Mouse (Mus musculus): ENCODE results near the gene Klk9. TPM values are rescaled to one million over a fixed set of nuclear protein-coding genes. Genes with fewer than 3 reads are reported as not detected.

The Klk9 gene
- polyA plus RNA-seq, 1 experiment from 2014 or later: not detected

DNA sequence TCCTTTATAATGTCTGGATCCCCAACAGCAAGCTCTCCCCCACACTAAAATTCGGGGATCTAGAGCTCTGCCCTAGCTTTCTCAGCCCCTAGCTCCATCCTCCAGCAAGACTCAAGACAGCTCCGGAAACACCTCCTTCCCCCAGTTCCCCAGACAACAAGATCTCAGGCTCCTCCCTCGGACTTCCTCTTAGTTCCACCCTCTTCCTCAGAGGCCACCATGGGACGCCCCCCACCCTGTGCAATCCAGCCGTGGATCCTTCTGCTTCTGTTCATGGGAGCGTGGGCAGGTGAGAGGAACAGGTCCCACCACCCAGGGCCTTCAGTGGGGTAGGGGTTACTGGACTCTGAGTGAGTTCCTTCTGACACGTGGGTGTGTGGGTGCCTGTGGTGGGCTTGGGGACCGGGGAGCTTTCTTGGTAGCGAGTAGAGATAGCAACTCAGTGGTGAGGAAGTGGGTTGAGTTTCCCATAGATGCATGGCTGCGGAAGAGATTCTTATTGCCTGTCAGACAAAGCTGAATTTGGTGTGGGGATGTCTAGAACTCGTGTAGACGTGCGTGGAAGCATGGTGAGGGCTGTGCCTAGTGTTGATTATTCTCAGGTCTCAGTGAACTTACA is 6.3 kb downstream of the Klk9 start:
- Histone ChIP-seq H3K9ac (ENCODE audit: low read depth, low read length) (no peak overlapping the region), H3K27me3 (replicated peaks; ENCODE audit: control insufficient read depth, insufficient read depth, low read length) (peaks cover 3% of the 10 kb centered on the region), H3K27ac (ENCODE audit: low read depth, low read length) (no peak overlapping the region), H3K4me2 (replicated peaks; ENCODE audit: low read depth) (peak overlapping the region; percentile 81), H3K4me1 (replicated peaks; ENCODE audit: control insufficient read depth, insufficient read depth, low read length) (no peaks in the 10 kb centered on the region), H3K9me3 (ENCODE audit: control insufficient read depth) (no peaks in the 10 kb centered on the region), H3K4me3 (ENCODE audit: low read depth, low read length) (peak overlapping the region; percentile 45), H3K36me3 (ENCODE audit: control insufficient read depth, insufficient read depth) (no peaks in the 10 kb centered on the region)
- TF ChIP-seq CTCF (IDR thresholded peaks at IDR 0.05; ENCODE audit: low read depth): no peak
- no peak for ATAC-seq
- WGBS: 40% methylated on average over 13 of the region's 13 CpGs

DNA sequence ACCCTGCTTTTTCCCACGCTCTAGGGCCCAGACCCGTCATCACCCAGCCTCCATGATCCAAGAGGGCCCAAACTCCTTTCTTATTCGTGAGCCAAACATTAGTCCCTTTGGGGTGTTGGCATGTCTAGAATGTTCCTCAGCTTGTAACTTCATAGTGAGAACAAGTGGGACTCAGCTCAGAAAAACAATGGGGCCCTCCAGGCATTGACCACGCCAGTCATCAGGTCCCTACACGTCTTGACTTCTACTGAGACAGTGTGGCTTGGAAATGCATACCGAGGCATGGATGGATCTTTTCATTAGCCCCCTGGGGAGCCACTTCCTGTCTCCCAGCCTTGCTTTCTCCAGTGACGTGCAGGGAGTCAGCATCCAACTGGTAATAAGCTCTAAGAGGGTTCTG is 8.2 kb downstream of the Klk9 start:
- Histone ChIP-seq H3K27me3 (replicated peaks; ENCODE audit: control insufficient read depth, insufficient read depth, low read length) (peaks cover 3% of the 10 kb centered on the region), H3K9me3 (ENCODE audit: control insufficient read depth) (no peaks in the 10 kb centered on the region), H3K4me1 (replicated peaks; ENCODE audit: control insufficient read depth, insufficient read depth, low read length) (no peaks in the 10 kb centered on the region), H3K9ac (ENCODE audit: low read depth, low read length) (no peak overlapping the region), H3K4me3 (ENCODE audit: low read depth, low read length) (no peak overlapping the region), H3K36me3 (ENCODE audit: control insufficient read depth, insufficient read depth) (no peaks in the 10 kb centered on the region), H3K4me2 (replicated peaks; ENCODE audit: low read depth) (no peak overlapping the region), H3K27ac (ENCODE audit: low read depth, low read length) (no peak overlapping the region)
- no peak for TF ChIP-seq CTCF (IDR thresholded peaks at IDR 0.05; ENCODE audit: low read depth)
- no peak for ATAC-seq
- 80% methylated on average over 7 of the region's 7 CpGs for WGBS

DNA sequence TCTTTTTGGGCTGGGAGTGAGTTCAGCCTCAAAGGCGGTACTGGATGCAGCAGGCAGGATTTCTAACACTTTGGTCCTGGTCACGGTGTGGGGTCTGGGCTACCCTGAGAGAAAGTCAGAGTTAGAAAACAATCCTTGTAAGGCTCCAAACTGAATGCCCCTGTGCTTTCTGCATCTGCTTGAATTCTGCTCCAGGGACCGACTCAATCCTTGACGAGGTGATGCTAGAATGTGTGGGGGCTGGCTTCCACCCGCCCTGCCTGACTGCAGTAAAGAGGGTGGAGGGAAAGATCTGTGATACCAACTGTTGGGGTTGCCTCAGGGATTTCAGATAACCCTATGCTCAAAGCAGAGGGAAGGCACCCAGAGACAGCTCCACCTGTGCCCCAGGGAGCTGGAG is 19.3 kb downstream of the Klk9 start, which contains the start of gene Klk7:
Gene Klk7, plus strand, starts transcription at position 301 of the 400 bp plus-strand sequence.
- H3K4me1 ChIP-seq (replicated peaks; ENCODE audit: control insufficient read depth, insufficient read depth, low read length): no peaks in the 10 kb centered on the region
- no peak within 1 kb of the TSS for H3K27ac ChIP-seq (ENCODE audit: low read depth, low read length)
- no peak for TF ChIP-seq CTCF (IDR thresholded peaks at IDR 0.05; ENCODE audit: low read depth)
- no peak within 1 kb of the TSS for H3K9ac ChIP-seq (ENCODE audit: low read depth, low read length)
- 61% methylated on average over 5 of the region's 5 CpGs for WGBS
- H3K4me2 ChIP-seq (replicated peaks; ENCODE audit: low read depth): no peak within 1 kb of the TSS
- H3K4me3 ChIP-seq (ENCODE audit: low read depth, low read length): no peak within 1 kb of the TSS
- no peak for ATAC-seq
- H3K9me3 ChIP-seq (ENCODE audit: control insufficient read depth): no peaks in the 10 kb centered on the region
- no peaks in the 10 kb centered on the region for H3K27me3 ChIP-seq (replicated peaks; ENCODE audit: control insufficient read depth, insufficient read depth, low read length)
- no peaks in the 10 kb centered on the region for H3K36me3 ChIP-seq (ENCODE audit: control insufficient read depth, insufficient read depth)

DNA sequence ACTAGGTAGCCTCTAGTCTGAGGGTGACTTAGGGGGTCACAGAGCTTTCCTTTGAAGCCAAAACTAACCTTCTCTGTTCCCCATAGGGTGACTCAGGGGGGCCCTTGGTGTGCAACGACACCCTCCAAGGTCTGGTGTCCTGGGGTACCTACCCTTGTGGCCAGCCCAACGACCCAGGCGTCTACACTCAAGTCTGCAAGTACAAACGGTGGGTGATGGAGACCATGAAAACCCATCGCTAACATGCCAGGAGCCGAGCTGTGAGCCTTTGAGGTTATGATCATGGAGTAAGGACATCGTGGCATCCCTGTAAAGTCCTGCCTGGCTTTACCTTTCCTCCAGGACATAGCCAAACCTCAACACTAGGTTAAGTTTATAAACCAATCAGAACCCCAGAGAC is 23.5 kb downstream of the Klk9 start:
- Histone ChIP-seq H3K4me1 (replicated peaks; ENCODE audit: control insufficient read depth, insufficient read depth, low read length) (no peaks in the 10 kb centered on the region), H3K9me3 (ENCODE audit: control insufficient read depth) (no peaks in the 10 kb centered on the region), H3K36me3 (ENCODE audit: control insufficient read depth, insufficient read depth) (no peaks in the 10 kb centered on the region), H3K27me3 (replicated peaks; ENCODE audit: control insufficient read depth, insufficient read depth, low read length) (no peaks in the 10 kb centered on the region), H3K4me2 (replicated peaks; ENCODE audit: low read depth) (no peak overlapping the region), H3K4me3 (ENCODE audit: low read depth, low read length) (no peak overlapping the region), H3K9ac (ENCODE audit: low read depth, low read length) (no peak overlapping the region), H3K27ac (ENCODE audit: low read depth, low read length) (no peak overlapping the region)
- WGBS: 88% methylated on average over 7 of the region's 7 CpGs
- ATAC-seq: no peak
- no peak for TF ChIP-seq CTCF (IDR thresholded peaks at IDR 0.05; ENCODE audit: low read depth)

DNA sequence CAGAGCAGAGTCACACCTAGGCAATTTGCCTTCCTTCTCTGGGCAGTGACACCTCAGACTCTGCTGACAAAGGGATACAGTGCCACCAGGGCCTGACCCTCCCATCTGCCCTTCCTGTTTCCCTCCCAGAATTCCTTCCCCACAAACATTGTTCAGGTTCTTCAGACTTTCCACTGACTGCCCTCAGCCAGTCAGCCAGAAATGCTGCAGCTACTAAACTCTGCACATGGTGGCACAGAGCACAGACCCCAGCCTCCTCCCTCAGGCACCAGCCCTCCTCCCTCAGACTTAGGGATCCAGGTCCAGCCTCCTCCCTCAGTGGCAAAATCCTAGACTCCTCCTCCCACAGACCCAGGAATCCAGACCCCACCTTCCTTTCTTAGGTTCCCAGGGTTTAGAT is 25.1 kb downstream of the Klk9 start:
- Histone ChIP-seq H3K9ac (ENCODE audit: low read depth, low read length) (no peak overlapping the region), H3K27me3 (replicated peaks; ENCODE audit: control insufficient read depth, insufficient read depth, low read length) (no peaks in the 10 kb centered on the region), H3K9me3 (ENCODE audit: control insufficient read depth) (no peaks in the 10 kb centered on the region), H3K4me2 (replicated peaks; ENCODE audit: low read depth) (no peak overlapping the region), H3K4me3 (ENCODE audit: low read depth, low read length) (no peak overlapping the region), H3K27ac (ENCODE audit: low read depth, low read length) (no peak overlapping the region), H3K36me3 (ENCODE audit: control insufficient read depth, insufficient read depth) (no peaks in the 10 kb centered on the region), H3K4me1 (replicated peaks; ENCODE audit: control insufficient read depth, insufficient read depth, low read length) (no peaks in the 10 kb centered on the region)
- ATAC-seq: no peak
- TF ChIP-seq CTCF (IDR thresholded peaks at IDR 0.05; ENCODE audit: low read depth): no peak

DNA sequence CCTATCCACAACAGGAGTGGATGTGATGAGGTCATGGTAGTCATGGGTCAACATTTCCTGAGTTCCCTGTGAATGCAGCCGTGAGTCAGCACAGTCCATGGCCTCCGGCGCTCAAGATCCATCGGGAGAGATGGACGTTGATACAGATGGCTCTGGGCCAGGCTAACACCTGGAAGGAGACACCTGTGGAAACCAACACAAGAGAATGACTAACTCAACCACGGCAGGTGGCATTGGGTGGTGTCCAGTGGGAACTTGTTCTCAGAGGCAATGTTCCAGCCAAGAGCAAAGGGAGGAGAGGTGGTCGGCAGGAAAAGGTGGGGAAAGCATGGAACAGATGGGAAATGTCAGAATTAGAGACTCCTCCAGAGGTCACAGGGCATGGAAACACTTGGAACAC is 29.9 kb downstream of the Klk9 start:
- no peak overlapping the region for H3K4me2 ChIP-seq (replicated peaks; ENCODE audit: low read depth)
- no peaks in the 10 kb centered on the region for H3K36me3 ChIP-seq (ENCODE audit: control insufficient read depth, insufficient read depth)
- WGBS: 87% methylated on average over 7 of the region's 7 CpGs
- TF ChIP-seq CTCF (IDR thresholded peaks at IDR 0.05; ENCODE audit: low read depth): no peak
- H3K27me3 ChIP-seq (replicated peaks; ENCODE audit: control insufficient read depth, insufficient read depth, low read length): no peaks in the 10 kb centered on the region
- H3K9ac ChIP-seq (ENCODE audit: low read depth, low read length): no peak overlapping the region
- no peaks in the 10 kb centered on the region for H3K4me1 ChIP-seq (replicated peaks; ENCODE audit: control insufficient read depth, insufficient read depth, low read length)
- no peak for ATAC-seq
- H3K27ac ChIP-seq (ENCODE audit: low read depth, low read length): no peak overlapping the region
- no peak overlapping the region for H3K4me3 ChIP-seq (ENCODE audit: low read depth, low read length)
- H3K9me3 ChIP-seq (ENCODE audit: control insufficient read depth): no peaks in the 10 kb centered on the region

DNA sequence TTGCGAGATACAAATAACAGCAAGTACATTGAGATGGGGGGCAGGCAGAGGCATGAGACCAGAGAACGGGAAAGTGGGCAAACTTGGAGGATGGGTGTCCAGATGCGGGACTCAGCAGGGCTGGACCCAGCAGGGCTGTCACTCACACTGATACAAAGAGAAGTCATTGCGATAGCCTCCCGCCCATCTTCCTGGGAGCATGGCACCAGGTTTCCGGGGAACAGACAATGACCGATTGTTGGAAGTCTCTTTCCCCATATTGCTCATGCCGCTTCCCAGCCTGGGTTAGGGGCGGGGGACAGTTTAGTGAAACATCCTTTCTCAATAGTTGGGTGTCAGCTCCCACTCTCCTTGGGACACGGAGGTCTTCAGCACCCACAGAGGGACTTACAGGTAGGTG is 32.5 kb downstream of the Klk9 start, which contains the start of gene Klk6:
Gene Klk6, plus strand, starts transcription at position 301 of the 400 bp plus-strand sequence.
- 78% methylated on average over 10 of the region's 10 CpGs for WGBS
- no peak for ATAC-seq
- no peaks in the 10 kb centered on the region for H3K27me3 ChIP-seq (replicated peaks; ENCODE audit: control insufficient read depth, insufficient read depth, low read length)

More for the DNA sequence above, 32.5 kb downstream of the Klk9 start, which contains the start of gene Klk6:
- Histone ChIP-seq H3K9ac (ENCODE audit: low read depth, low read length) (no peak within 1 kb of the TSS), H3K27ac (ENCODE audit: low read depth, low read length) (no peak within 1 kb of the TSS), H3K36me3 (ENCODE audit: control insufficient read depth, insufficient read depth) (no peaks in the 10 kb centered on the region), H3K4me3 (ENCODE audit: low read depth, low read length) (no peak within 1 kb of the TSS), H3K4me1 (replicated peaks; ENCODE audit: control insufficient read depth, insufficient read depth, low read length) (no peaks in the 10 kb centered on the region), H3K4me2 (replicated peaks; ENCODE audit: low read depth) (no peak within 1 kb of the TSS), H3K9me3 (ENCODE audit: control insufficient read depth) (no peaks in the 10 kb centered on the region)
- TF ChIP-seq CTCF (IDR thresholded peaks at IDR 0.05; ENCODE audit: low read depth): no peak

All from intestine, postnatal 0 days (tissue).